Mouse (Mus musculus) splenic B cell, adult 2 months (primary cell): ENCODE results near the gene Gfer.
A peak's percentile ranks its signal among the peaks of the same experiment; 100 is the strongest.
"Not testable (repeated sequence)": the region's sequence is repeated elsewhere in the genome, so short reads cannot be mapped to it uniquely, and the experiment has no call there.

Source experiments
- DNase-seq: peaks from one replicate; pipeline ENCODE4 v3.0.0-alpha.2; 2011; ENCODE audit warnings: low read depth, low spot score
- H3K27me3 ChIP-seq: 2 replicates; pipeline ENCODE4 v1.6.1; 2012; ENCODE audit warnings: mild to moderate bottlenecking, low read length, moderate library complexity, mixed read lengths; ENCODE audit not compliant: control insufficient read depth, poor library complexity, insufficient read depth, severe bottlenecking
- H3K36me3 ChIP-seq: 2 replicates; pipeline ENCODE4 v1.6.1; 2012; ENCODE audit warnings: mild to moderate bottlenecking, low read length, moderate library complexity, mixed read lengths; ENCODE audit not compliant: control insufficient read depth, poor library complexity, insufficient read depth, severe bottlenecking

The Gfer gene

DNA sequence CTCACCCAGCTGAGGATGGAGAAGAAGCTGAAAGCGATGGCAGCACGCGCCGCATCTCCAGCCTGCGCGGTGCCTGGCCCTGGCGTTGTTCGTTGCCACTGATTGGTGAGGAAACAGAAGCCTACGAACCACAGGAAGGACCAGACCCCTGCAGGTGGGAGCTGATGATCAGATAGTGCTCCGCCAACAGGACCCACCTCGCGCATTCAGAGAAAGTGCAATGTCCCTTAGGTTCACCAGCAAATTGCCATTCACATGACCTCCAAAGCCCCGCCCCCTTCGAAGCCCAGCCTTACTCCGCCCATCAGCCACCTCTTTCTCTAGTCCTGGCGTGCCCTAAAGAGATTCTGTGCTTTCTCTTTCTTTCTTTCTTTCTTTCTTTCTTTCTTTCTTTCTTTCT is 9.4 kb downstream of the Gfer start:
- H3K27me3 ChIP-seq = no peaks in the 10 kb centered on the region; the same call in 1 of the 2 replicates
- H3K36me3 ChIP-seq = no peaks in the 10 kb centered on the region; the same call in 1 of the 2 replicates
- DNase-seq = peak; percentile 78

DNA sequence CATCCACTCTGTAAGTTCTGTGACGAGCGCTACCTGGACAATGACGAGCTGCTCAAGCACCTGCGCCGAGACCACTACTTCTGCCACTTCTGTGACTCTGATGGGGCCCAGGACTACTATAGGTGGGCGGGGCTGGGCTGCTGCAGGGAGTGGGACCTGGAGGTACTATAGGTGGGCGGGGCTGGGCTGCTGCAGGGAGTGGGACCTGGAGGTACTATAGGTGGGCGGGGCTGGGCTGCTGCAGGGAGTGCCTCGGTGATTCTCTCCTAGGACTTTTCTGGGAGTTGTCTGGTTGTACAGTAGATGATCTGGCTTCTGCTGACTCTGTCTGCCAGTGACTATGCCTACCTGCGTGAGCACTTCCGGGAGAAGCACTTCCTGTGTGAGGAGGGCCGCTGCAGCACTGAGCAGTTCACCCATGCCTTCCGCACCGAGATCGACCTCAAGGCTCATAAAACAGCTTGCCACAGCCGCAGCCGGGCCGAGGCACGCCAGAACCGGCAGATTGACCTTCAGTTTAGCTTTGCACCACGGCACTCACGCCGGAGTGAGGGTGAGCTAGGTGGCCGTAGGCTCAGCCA is 18.4 kb downstream of the Gfer start:
- no peaks in the 10 kb centered on the region for H3K27me3 ChIP-seq
- DNase-seq = no peak
- H3K36me3 ChIP-seq = peaks cover 4% of the 10 kb centered on the region

DNA sequence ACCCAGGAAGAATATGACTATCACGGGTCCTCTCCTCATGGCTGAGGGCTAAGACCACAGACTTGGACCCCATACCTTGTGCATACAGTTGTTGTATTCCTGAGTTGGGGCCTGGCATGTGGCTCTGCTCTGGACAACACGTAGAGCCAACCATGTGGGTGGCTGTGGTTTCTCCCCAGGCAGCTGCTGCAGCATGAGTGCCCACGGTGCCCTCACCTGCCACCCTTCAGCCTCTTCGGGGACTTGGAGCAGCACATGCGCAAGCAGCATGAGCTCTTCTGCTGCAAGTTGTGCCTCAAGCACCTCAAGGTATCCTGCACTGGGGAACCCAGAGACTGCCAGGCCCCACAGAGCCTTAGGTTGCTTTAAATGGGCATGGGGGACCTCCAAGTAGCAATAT is 19.1 kb downstream of the Gfer start:
- Histone ChIP-seq H3K27me3 (no peaks in the 10 kb centered on the region), H3K36me3 (peaks cover 4% of the 10 kb centered on the region)
- no peak for DNase-seq

DNA sequence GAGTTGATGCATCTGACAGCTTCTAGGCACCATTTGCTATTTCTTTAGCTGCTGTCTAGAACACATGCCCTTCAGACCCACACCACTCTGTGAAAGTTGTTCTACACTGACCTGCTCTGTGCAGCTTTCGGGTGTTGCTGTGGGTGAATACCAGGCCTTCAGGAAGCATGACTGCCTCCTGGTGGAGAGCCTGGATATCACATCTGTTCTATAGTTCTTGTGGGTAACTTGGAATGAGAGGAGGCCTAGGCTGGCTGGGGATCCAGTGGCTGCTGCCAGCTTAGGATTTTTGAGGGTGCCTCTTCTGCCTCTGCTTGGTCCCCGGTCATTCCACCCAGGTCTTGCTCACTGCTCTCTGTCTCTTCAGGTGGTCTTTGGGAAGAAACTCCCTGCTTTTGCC is 19.8 kb downstream of the Gfer start:
- DNase-seq = peak; percentile 85
- Histone ChIP-seq H3K36me3 (peaks cover 4% of the 10 kb centered on the region), H3K27me3 (no peaks in the 10 kb centered on the region)

DNA sequence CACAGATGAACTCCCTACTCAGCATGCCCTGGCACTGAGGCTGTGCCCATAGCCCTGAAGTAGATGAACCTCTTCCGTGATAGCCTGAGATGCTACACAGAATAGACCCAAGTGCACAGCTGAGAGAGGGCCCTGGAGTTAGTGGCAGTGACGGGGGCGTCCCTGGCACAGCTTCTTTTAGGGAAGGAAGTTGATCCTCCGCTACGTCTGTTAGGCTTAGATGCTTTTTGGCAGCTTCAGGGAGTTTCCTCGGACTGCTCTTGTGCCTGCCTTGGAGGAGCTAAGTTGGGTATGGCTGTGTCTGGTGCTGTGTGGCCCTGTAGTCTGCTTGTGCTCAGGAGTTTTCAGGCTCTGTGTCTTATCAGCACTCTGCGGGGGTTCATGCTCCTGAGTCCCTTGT is 21.7 kb downstream of the Gfer start:
- DNase-seq = no peak
- Histone ChIP-seq H3K36me3 (no peaks in the 10 kb centered on the region; the same call in none of the 2 replicates), H3K27me3 (no peaks in the 10 kb centered on the region)

DNA sequence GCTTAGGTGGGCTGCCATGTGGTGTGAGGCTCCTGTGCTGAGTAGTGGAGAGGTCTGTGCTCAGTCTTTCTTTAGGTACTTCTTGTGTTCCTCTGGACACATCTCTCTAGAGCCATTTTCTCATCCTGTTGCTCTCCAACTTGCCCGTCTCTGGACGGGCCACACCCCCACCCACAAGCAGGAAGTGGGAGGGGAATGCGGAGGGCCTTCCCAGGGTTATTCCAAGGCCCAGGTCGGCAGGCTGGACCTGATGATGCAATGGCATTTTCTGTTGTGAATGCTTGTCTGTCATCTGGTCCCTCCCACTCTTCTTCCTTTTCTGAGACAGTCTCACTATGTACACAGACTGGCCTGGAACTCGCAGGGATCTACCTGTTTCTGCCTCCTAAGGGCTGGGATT is 23.8 kb downstream of the Gfer start:
- Histone ChIP-seq H3K36me3 (no peaks in the 10 kb centered on the region; the same call in none of the 2 replicates), H3K27me3 (no peaks in the 10 kb centered on the region)
- DNase-seq = no peak

GRCm38 (mm10) chr17:24671346-24671745 is 24.6 kb downstream of the Gfer start:
- H3K36me3 ChIP-seq = no peaks in the 10 kb centered on the region
- H3K27me3 ChIP-seq = no peaks in the 10 kb centered on the region
- no peak for DNase-seq

GRCm38 (mm10) chr17:24670246-24670844 is 25.6 kb downstream of the Gfer start:
- DNase-seq = no peak
- Histone ChIP-seq H3K27me3 (no peaks in the 10 kb centered on the region), H3K36me3 (no peaks in the 10 kb centered on the region)

GRCm38 (mm10) chr17:24669545-24670245 is 26.3 kb downstream of the Gfer start, which contains the start of gene Zfp598:
TSS of gene Zfp598 (plus strand) at chr17:24669687.
- Histone ChIP-seq H3K27me3 (no peaks in the 10 kb centered on the region), H3K36me3 (no peaks in the 10 kb centered on the region)
- peak; percentile 96 for DNase-seq

DNA sequence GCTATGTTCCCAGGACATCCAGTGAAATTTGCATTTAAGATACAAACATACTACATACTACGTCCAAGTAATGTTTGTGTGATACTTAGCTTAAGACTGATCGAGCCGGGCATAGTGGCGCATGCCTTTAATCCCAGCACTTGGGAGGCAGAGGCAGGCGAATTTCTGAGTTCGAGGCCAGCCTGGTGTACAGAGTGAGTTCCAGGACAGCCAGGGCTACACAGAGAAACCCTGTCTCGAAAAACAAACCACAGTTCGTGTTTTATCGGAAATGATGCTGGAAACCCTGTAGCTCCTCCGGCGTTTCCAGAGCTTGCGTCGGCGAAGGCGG is 26.8 kb downstream of the Gfer start:
- H3K27me3 ChIP-seq = not testable (repeated sequence)

DNA sequence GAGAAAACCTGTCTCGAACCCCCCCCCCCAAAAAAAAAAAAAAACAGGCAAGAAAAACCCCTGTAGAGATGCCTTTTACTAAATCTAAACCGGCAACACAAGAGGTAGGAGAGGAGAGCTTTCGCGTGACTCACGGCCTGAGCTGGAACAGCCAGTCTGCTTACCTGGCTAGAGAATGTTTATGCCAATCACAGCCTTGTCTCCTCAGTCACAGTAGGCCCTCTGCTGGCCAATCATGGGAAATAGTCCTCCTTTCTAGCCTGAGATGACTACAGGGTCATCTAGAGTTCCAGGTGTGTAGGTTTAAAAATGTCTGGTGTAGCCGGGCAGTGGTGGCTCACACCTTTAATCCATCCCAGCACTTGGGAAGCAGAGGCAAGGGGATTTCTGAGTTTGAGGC is 28.5 kb downstream of the Gfer start:
- Histone ChIP-seq H3K36me3 (no peaks in the 10 kb centered on the region), H3K27me3 (no peaks in the 10 kb centered on the region)
- DNase-seq = peak; percentile 83

More for the DNA sequence above, 26.8 kb downstream of the Gfer start:
- H3K36me3 ChIP-seq, DNase-seq: not testable (repeated sequence)

DNA sequence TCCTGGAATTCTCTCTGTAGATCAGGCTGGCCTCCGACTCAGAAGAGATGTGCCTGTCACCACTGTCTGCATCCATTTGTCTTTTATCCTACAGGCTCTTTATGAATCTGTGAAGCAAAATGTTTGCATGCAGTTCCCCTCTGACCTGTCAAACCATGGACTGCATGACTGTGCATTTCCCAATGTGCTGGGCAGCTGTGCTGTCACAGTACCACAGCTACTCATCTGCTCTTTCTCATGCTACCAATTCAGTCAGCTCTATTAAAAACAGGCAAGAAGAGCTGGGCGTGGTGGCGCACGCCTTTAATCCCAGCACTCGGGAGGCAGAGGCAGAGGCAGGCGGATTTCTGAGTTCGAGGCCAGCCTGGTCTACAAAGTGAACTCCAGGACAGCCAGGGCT is 28.9 kb downstream of the Gfer start:
- DNase-seq, H3K36me3 ChIP-seq: not testable (repeated sequence)

DNA sequence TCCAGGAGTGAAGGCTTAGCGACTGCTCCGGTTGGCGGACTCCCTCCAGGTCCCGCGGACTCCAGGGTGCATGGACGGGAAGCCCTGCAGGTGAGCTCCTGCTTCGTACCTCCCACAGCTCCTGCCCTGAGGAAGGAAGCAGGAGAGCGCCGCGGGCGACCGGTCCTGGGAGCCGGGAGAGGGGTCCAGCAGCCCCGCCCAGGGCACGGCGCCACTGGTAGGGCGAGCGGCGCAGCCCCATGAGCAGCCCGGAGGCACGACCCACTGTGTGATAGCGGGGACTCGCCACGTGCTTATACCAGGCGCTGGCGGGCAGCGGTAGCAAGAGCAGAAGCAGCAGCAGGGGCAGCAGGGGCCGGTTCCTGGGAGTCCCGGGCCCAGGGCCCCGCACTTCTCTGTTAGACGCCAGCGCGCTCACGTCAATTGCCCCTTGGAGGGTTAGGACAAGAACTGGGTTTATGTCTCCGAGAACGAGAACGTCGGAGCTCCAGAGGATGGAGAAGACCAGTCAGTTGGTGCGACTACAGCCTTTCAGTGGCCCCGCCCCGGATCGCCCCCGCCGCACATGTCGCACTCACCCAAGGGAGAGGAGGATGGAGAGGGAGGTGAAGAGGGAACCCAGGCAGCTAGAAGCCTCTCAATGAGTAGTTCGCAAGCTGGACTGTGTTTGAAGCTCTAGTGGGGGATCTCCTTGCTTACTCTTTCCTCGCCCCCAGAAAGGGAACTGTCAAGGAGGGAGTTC is 37.8 kb downstream of the Gfer start, which contains the start of gene Npw:
Gene Npw (minus strand): TSS at position 441 of the 742 bp plus-strand sequence.
- peak; percentile 45 for DNase-seq
- no peaks in the 10 kb centered on the region for H3K27me3 ChIP-seq
- no peaks in the 10 kb centered on the region for H3K36me3 ChIP-seq

More for the DNA sequence above, 28.9 kb downstream of the Gfer start:
- H3K27me3 ChIP-seq = not testable (repeated sequence)

DNA sequence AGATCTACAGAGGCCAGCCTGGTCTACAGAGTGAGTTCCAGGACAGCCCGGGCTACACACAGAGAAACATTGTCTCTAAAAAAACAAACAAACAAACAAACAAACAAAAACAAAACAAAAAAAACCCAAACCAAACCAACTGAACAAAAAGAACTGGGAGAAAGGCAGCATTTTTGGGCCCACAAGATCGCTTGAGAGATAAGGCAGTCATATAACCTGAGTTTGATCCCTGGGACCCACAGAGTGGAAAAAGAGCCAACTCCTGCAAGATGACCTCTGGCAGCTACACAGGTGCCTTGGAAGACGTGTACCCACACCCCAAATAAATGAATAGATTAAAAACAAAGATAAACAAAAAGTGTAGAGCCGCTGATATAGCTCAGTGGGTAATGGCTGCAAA is 41.0 kb downstream of the Gfer start:
- H3K27me3 ChIP-seq = no peaks in the 10 kb centered on the region
- no peaks in the 10 kb centered on the region for H3K36me3 ChIP-seq
- no peak for DNase-seq
